Mouse (Mus musculus) urinary bladder, postnatal 14 days (tissue): ENCODE results near the gene Tnrc18.

Source experiments
- DNase-seq: peaks from one replicate; pipeline ENCODE4 v3.0.0; 2021; ENCODE audit warnings: low spot score

Tnrc18 gene

GRCm38 (mm10) chr5:142822286-142823095 lies 5.0 kb upstream of the Tnrc18 start:
- DNase-seq: peak; percentile 49

- DNase-seq: no peak
These were observed 4.5 kb upstream of the Tnrc18 start for GRCm38 (mm10) chr5:142821974-142822285.

DNA sequence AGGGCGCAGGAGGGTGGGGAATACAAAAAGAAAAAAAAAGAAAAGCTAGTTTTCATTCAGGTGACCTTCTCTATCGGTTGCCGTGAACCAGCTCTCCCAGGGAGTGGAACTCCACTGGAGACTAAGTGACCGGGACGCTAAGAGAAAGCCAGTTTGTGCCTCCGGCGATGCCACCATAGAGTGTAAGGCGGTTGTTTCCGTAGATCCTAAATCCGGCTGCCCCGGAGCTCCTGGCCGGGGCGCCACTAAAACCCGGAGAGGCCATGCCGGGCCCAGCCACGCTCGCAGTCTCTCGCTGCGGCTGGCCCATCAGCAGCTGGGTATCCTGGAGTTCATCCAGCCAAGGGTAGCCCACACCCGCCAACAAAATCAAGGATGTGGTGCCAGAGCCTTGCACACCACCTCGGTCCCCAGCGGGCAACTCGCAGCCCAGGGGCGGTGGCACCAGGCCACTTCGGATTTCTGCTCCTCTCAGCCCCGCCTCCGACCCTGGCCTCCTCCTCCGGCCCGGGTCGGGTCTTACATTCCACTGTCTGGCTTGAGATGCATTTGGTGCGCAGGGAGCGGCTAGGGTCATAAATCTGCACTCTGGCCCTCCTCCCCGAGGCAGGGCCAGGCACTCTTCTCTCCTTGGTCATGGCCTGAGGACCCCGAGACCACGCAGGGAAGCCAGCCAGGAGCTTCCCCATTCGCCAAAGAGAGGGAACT lies 4.0 kb upstream of the Tnrc18 start:
- DNase-seq: peak; percentile 95

DNA sequence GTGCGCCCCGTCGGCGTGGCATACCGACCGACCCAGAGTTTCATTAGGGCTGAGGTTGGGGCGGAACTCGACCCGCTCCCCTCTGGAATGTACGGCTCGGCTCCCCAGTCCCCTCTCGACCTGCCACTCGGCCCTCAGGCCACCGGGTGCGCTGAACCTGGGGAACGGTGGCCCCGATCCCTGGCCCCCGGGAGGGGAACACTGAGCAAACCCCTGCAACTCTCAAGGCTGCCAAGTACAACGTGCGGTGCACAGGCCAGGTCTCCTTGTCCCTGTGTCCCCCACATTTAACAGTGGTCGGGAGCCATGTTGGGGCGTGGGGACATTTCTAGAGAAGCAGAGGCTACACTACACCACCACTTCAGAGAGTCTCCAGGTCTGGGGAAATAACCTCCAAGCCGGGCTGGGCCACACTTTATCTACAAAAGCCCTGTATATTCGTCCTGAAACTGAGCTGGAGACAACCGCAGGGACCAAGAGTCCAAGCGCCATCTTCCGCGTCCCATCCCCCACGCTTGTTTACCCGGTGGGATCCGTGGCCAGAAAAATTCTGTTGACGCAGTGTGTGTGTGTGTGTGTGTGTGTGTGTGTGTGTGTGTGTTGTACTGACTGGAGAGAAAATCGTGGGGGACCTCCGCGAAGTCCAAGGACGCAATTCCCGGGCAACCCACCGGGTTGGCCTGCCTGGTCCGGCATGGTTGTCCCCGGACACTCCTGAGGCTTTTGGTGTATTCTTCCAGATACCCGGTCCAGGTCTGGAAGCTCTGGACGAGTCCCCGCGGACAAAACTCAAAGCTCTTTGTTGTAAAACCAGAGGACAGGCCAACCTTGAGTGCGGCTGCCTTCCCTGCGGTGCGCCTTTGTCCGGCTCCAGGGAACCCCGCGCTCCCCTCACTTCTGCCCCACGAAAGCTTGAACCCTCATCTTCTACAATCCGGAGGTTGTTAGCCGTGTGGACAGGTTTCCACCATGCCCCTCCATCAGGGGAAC lies 3.1 kb upstream of the Tnrc18 start:
- DNase-seq: peak; percentile 77

DNA sequence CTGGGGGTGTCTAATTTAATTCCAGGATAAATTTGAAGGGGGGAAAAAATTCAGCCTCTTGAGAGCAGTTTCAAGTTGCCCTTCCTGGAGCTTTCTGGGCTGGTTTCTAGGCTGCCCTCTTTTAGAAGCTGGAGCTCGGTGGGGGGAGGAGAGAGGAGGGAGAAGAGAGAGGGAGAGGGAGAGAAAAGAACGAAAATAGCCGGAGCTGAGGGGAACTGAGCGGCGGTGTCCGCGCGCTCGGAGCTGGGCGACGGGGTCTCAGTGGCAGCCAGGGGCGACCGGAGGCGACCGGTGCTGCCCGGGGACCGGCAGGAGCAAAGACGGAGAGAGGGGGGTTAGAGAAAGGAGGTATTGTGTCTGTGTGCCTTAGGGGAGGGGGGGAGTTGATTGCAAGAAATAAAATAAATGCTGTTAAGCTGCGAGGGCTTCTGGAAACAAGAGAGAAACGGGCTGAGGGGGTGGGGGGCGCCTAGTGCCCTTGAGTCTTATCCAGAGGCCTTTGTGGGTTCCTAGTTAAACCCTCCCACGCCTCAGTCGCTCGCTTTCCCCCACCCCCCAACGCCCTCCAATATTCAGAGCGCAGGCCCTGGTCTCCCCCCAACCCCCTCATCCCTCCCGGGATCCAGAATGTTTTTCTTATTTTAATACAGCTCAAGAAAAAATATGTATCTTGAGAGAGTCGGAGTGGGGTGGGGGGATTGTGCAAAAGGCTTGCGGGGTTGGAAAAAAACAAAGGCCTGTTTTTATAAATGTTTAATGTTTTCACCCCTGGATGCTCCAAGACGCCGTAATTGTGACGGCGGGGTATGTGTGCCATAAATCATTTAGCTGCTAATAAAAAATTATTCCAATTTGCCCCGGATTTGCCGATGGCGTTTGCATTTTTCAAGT lies 2.2 kb upstream of the Tnrc18 start:
- peak; percentile 72 for DNase-seq

DNA sequence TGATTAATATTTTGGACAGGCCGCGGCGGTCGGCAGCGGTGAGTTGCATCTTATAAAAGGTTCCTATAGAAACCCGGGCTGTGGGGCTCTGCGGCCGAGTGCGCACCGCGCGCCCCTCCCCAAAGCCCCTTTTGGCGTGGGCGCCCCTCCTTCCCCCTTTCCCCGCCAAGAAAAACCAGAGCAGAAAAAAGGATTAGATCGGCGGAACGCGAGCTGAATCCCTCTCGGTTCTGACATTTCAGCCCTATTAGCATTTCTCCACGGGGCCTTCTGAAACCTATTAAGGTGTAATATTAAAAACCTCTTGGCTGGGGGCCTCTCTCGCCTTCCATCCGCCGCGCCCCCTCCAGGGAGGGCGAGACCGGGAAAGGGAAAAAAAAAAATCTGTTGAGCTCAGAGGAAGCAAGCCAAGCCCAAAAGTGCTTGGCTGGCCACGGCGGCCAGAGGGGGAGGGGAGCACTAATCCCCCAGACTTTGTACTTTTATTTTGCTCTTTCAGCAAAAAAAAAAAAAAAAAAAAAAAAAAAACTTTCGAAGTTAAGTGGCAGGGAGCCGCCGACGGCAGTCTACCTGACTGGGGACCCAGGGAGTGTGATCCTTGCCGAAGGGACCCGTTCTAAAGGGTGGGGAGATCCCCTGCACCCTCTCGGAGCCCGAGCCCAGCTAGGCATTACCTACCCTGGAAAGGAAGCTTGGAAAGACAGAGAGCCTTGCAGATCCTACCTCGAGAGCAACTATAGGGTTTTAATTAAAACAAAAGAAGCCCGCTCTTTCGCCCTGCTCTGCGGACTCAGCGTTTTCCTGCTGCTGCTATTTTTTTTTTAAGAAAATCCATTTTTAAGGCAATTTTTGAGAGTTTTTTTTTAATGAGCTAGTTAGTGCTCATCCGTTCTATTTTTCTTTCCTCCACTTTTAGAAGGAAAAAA lies 1.2 kb upstream of the Tnrc18 start:
- peak; percentile 79 for DNase-seq

- peak; percentile 74 for DNase-seq
These were observed 495 bp downstream of the Tnrc18 start for GRCm38 (mm10) chr5:142816811-142817523.

DNA sequence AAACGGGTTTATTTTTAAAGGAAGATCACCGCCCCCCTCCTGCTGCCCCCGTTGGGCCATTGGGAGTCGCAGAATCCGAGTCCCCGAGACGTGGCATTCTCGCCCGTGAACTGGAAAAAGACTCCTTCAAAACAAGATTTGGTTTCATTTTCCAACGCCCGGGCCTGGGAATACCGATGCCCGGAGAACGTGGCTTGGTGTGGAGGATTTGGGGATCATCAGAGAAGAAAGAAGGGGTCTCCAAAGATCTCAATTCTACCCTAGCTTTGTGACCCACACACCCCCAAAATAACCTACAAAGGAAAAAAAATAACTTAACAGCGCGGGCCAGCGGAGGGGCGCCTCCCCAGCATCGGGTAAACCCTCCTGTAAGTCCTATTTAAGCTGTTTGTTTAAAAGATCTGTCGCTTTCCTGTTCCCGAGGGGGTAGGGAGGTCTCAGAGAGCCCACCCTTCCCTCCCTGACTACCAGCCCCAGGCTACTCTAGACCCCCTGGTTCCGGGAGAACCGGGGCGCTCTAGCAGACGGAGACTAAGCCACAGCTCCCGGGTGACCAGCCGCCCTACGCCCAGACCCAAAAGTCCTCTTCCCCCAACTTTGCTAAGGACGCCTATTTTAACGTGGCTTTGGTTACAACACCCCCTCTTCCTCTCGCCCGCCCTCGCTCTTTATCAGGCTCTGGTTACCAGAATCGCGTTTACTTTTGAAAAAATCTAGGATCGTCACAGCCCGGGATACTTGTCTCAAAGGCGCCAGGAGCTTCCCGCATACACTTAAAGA lies 1.2 kb downstream of the Tnrc18 start:
- peak; percentile 50 for DNase-seq

GRCm38 (mm10) chr5:142815421-142816001 lies 2.0 kb downstream of the Tnrc18 start:
- DNase-seq: peak; percentile 32

DNA sequence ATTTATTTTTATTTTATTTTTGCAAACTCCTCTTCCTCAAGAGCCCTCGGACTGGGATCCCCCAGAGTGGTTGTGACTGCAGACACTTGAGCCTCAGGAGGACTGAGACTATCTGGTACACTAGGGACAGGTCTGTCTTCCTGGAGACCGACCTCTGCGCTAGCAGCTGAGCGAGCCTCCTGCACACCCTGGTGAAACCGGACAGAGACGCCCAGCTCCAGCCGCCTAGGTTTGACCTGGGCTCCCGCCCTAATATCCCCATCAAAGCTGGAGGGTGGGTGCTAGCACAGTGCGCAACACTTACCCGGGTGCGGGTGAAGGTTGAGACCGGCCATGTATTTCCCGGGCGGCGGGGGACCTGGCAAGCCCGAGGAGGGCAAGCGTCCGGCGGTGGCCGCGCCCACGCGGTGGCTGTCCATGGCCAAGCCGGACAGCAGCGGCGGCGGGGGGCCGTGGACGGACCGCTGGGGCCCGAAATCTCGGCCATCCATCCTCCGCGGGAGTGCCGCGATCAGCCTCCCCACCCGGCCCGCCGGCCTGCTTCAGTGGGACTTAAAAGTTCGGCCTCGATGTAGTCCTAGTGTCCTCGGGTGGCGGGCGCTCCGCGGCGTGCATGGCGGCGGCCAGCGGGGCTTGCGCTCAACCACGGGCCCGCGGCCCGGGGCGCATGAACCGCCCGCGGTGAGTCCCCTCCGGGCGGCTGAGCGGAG lies 2.6 kb downstream of the Tnrc18 start:
- DNase-seq: peak; percentile 46

DNA sequence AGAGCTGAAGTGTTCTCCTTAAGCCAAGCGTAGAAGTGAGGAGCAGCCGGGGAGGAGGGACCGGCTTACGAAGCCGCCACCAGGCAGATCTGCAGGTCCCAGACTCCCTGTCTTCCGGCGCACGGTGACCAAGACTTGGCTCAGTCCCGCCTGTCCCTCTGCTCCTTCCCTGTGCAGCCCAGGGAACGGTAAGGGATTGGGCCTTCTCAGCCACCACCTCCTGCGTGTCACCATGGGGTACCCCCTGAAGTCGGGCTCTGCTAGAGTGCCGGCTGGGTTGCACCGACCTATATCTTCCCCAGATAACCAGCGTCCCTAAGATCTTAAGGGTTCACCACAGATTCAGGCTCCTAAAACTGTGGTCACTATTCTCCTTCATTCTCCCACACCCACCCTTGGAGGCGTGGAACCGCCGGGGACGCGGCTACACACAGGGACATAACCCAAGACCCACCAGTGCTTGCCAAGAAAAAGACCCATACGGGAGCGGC lies 3.3 kb downstream of the Tnrc18 start:
- peak; percentile 51 for DNase-seq

GRCm38 (mm10) chr5:142813722-142814111 lies 3.7 kb downstream of the Tnrc18 start:
- no peak for DNase-seq

GRCm38 (mm10) chr5:142812976-142813721 lies 4.3 kb downstream of the Tnrc18 start:
- peak; percentile 37 for DNase-seq

DNA sequence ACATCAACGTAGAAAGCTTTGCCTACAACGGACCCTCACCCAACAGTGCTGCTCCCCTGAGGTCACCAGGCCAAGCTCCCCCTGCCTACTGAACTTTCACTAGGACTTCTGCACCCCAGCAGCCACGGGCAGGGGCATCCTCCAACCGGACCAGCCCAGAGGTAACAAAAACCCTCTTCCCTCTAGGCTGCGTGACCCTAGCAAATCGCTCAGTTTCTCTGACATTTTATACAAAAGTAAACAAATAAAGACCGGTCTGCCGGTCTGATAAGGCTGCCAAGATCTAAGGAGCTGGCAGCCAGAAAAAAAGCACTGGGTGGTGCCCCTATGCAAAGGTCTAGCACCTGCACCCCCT lies 4.9 kb downstream of the Tnrc18 start:
- no peak for DNase-seq

GRCm38 (mm10) chr5:142811870-142812443 lies 5.5 kb downstream of the Tnrc18 start:
- DNase-seq: no peak
